Mouse (Mus musculus): ENCODE results near the gene Prg3.

GRCm38 (mm10) chr2:85038336-85038735 lies 50.3 kb downstream of the Prg3 start:
- TF ChIP-seq CTCF (IDR thresholded peaks at IDR 0.05; ENCODE audit: borderline replicate concordance, extremely low read depth, insufficient read depth, insufficient read length) (no peak), POLR2A (IDR thresholded peaks at IDR 0.05; ENCODE audit: borderline replicate concordance, extremely low read depth, insufficient read depth, insufficient read length, poor library complexity, severe bottlenecking) (no peak)
